Mouse (Mus musculus) midbrain, embryonic 16.5 days (tissue): Measurements from ENCODE around the gene Tdrd6. TPM values are rescaled to one million over a fixed set of nuclear protein-coding genes. Genes with fewer than 3 reads are reported as not detected.

ENCODE experiments used
- ATAC-seq: fragments of 200-750 bp; cut with Nextera tagmentation; 2 replicates; pipeline ENCODE4 v1.8.0; 2017; ENCODE audit warnings: moderate TSS enrichment
- H3K27ac ChIP-seq: fragments of 300-500 bp; sonication (generic); 2 replicates; pipeline ENCODE4 v1.5.1; 2014; ENCODE audit warnings: mild to moderate bottlenecking, low read length, mixed read lengths
- H3K27me3 ChIP-seq: fragments of 300-500 bp; sonication (generic); 2 replicates; pipeline ENCODE4 v1.6.1; 2014; ENCODE audit warnings: low read depth, low read length, mixed read lengths; ENCODE audit not compliant: control insufficient read depth, insufficient read depth
- H3K36me3 ChIP-seq: fragments of 300-500 bp; sonication (generic); 2 replicates; pipeline ENCODE4 v1.6.1; 2014; ENCODE audit warnings: mild to moderate bottlenecking, low read length, moderate library complexity, mixed read lengths; ENCODE audit not compliant: control insufficient read depth, insufficient read depth
- H3K4me1 ChIP-seq: fragments of 300-500 bp; sonication (generic); 2 replicates; pipeline ENCODE4 v1.6.1; 2014; ENCODE audit warnings: mild to moderate bottlenecking, low read length, mixed read lengths; ENCODE audit not compliant: control insufficient read depth, insufficient read depth
- H3K4me2 ChIP-seq: fragments of 300-500 bp; sonication (generic); 2 replicates; pipeline ENCODE4 v1.6.1; 2014; ENCODE audit warnings: mild to moderate bottlenecking, low read length, mixed read lengths
- H3K4me3 ChIP-seq: fragments of 300-500 bp; sonication (generic); 2 replicates; pipeline ENCODE4 v1.5.1; 2014; ENCODE audit warnings: low read depth, mild to moderate bottlenecking, low read length, moderate library complexity, mixed read lengths
- H3K9ac ChIP-seq: fragments of 300-500 bp; sonication (generic); 2 replicates; pipeline ENCODE4 v1.6.1; 2014; ENCODE audit warnings: low read depth, low read length, mixed read lengths
- H3K9me3 ChIP-seq: fragments of 300-500 bp; sonication (generic); replicated peaks from 2 replicates; pipeline ENCODE4 v1.6.1; 2014; ENCODE audit warnings: mild to moderate bottlenecking, low read length, mixed read lengths; ENCODE audit not compliant: control insufficient read depth, poor library complexity, severe bottlenecking
- WGBS: fragments of 180-500 bp; shearing (Covaris S2); extraction: QIAGEN DNeasy Blood & Tissue Kit; methylation state at CpG from one replicate; pipeline ENCODE4 v1.1.7; 2014; 5-methylcytosine and 5-hydroxymethylcytosine counted together
- polyA plus RNA-seq: library from polyadenylated mRNA; unstranded; fragments of >200 nt; fragmentation: Nextera tagmentation; extraction: Ambion mirVana; gene quantifications from 2 replicates; pipeline ENCODE4 v1.2.1, GENCODE M21; 2015

Tdrd6 gene
- polyA plus RNA-seq, 1 experiment from 2014 or later, result 1.5 TPM

DNA sequence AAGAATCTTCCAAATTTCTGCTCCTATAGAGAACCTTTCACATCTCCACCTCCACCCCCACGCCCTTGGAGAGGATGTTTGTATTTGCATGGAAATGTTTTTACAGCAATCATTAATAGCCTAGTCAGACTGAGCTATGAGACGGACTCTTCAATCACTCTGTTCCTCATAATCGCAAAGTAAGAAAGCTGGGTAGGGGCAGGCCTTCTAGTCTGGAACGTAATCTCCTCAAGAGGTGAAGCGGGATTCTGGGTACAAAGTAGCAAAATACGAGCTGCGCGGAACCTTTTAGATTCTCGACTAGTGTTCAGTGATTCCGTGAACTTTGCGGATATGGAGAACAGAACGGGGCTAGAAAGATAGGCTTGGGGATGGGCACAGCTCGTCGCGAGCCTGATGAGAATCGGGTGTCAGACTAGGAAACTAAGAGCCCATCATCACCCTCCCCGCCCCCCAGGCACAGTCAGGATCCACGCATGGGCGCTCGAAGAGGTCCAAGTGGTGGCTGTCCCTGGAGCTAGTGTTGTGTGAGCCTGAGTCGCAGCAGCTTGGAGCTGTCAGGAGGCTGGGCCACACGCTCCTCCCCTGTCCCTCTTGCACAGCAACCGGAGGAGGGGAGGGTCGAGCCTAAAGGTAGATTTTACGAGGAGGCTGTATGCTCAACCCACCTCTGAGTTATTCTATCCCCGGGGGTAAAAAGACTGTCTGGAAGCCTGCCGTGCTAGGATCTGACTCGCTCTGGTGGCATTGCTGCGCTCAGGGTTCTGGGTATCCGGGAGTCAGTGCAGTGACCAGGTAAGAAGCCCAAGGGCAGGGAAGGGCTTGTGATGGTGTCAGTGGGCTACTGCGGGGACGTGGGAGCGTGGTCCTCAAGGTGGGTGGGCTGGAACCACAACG lies 61.9 kb downstream of the Tdrd6 start, which contains the start of gene Pla2g7:
Pla2g7 (plus strand) TSS at position 107 of the 897 bp plus-strand sequence.
- H3K9ac ChIP-seq, result peak within 1 kb of the TSS; percentile 69
- under 1% methylated on average over 34 of the region's 34 CpGs for WGBS
- H3K27ac ChIP-seq, result no peak within 1 kb of the TSS
- no peaks in the 10 kb centered on the region for H3K36me3 ChIP-seq
- no peaks in the 10 kb centered on the region for H3K9me3 ChIP-seq
- H3K4me2 ChIP-seq, result peak within 1 kb of the TSS; percentile 78
- peaks cover 3% of the 10 kb centered on the region for H3K4me1 ChIP-seq
- H3K27me3 ChIP-seq, result no peaks in the 10 kb centered on the region; the same call in 1 of the 2 replicates
- peak; percentile 84 for ATAC-seq
- peak within 1 kb of the TSS; percentile 47 for H3K4me3 ChIP-seq

DNA sequence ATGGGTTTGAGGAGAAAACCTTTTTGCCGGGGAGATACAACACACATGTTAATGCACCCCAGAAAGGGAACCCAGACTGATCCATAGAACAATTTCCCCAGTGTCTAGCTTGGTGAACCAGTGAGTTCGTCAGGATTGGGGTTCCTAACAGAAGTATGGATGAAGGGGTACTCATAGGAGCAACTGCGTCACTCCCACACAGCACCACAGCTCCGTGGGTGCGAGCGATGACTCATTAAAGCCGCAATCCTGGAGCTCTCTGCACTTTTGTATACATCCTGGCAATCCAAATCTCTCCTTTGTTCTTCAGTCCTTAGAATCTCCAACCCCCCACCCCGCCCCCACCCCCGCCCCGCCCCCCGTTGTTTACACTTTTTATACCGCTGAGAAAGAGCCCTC lies 62.5 kb downstream of the Tdrd6 start:
- no peaks in the 10 kb centered on the region for H3K9me3 ChIP-seq
- H3K4me3 ChIP-seq, result peak overlapping the region; percentile 47
- WGBS, result 4% methylated on average over 12 of the region's 12 CpGs
- peak overlapping the region; percentile 78 for H3K4me2 ChIP-seq
- no peak overlapping the region for H3K27ac ChIP-seq
- no peaks in the 10 kb centered on the region; the same call in 1 of the 2 replicates for H3K27me3 ChIP-seq
- H3K9ac ChIP-seq, result 0 out of 2 replicates have a peak overlapping the region, but pooled peaks have one; percentile 69
- peaks cover 3% of the 10 kb centered on the region for H3K4me1 ChIP-seq
- H3K36me3 ChIP-seq, result no peaks in the 10 kb centered on the region
- peak; percentile 61; the same call in 1 of the 2 replicates for ATAC-seq

Other genes starting within 250 kb of the Tdrd6 start
- 0.06 TPM in 1 of 2 replicates, not detected in the other for gene Mep1a, start 127.5 kb downstream of the Tdrd6 start, polyA plus RNA-seq
- gene Ankrd66, start 86.7 kb downstream of the Tdrd6 start, polyA plus RNA-seq, result 0.47 and 0.50 TPM in 2 replicates
- gene Pla2g7, start 62.2 kb downstream of the Tdrd6 start, polyA plus RNA-seq, result 24.5 and 51.2 TPM in 2 replicates
- 123 and 129 TPM in 2 replicates for gene Slc25a27, start 36.9 kb upstream of the Tdrd6 start, polyA plus RNA-seq
- 7.6 and 8.6 TPM in 2 replicates for gene Cyp39a1, start 37.1 kb upstream of the Tdrd6 start, polyA plus RNA-seq
- 126 and 133 TPM in 2 replicates for gene Rcan2, start 171.1 kb upstream of the Tdrd6 start, polyA plus RNA-seq